Mouse (Mus musculus) kidney, adult 18-20 months (tissue): ENCODE measurements around the gene Phf24.
A peak's percentile ranks its signal among the peaks of the same experiment; 100 is the strongest.

Experiments
- DNase-seq: peaks from one replicate; pipeline ENCODE4 v3.0.0; 2021

Phf24 gene

DNA sequence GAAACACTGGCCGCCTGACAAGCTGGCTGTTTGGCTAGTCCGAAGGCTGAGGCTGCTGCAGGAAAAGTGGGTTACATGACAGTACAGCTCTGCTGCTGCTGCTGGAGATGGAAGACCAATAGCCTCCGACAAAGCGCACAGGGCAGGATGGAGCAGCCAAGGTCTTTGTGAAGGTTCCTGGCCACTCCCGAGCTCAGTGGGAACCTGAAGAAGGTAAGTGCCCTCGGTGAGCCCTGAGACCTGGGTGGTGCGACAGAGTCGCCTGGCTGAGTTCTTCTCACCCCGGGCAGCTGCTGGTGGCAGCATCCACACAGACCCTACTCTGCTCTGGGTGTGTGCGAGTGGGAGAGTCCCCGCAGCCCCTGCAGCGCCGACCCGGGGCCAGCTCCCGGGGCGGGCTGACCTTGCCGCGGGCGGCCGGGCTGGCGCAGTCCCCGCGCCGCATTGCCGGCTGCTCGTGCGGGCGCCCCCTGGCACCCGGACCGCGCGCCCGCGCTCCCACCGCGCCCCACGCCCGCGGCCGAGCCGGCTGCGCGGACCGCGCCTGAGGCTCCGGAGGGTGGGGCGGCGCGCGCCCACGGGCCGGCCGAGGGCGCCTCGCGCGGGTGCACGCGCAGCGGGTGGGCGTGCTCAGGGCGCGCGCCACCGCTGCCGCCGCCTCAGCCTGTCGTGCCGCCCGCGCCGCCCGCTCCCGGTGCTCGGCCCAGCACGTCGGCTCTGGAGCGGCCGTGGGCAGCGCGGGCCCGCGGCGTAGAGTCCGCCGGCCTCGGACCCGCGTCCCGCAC is at the start of gene Phf24:
Phf24 (plus strand) TSS at position 44 of the 785 bp plus-strand sequence.
- peak; percentile 19 for DNase-seq

DNA sequence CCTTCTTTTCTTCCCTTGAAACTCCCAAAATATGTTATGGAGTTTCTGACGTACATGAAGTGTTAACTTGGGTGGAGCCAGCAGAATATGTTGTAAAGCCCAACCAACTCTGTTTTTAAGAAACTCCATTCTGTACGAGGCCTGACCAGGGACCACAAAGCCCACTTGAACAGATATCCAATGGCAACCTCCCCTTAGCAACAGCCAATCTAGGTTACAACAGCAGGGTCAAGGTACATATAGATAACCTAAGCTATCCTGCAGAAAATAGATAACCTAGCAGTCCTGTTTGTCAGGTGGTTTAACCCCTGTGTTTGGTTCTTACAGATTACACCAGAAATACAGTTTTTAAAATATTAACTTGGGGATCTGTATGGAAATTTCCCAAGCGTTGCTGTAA is 49.1 kb upstream of the Phf24 start:
- no peak for DNase-seq

DNA sequence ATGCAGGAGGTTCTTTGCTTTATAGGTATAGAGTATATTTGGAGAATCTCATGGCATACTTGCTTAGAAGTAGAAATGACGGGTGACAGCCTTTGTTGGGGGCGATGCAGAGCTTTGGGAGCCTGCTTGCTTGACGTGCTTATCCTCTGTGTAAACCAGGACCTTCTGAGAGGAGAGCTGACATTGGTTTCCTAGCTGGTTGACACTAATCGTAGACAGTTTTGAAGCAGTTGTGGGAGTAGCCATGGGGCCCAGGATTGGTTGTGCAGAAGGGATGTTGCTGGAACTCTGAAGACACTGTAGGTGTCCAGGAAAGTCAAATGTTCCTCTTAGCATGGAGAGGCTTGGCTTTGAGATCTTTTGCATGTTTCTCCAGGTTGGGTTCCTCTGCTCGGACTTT is 48.3 kb upstream of the Phf24 start:
- DNase-seq: no peak

DNA sequence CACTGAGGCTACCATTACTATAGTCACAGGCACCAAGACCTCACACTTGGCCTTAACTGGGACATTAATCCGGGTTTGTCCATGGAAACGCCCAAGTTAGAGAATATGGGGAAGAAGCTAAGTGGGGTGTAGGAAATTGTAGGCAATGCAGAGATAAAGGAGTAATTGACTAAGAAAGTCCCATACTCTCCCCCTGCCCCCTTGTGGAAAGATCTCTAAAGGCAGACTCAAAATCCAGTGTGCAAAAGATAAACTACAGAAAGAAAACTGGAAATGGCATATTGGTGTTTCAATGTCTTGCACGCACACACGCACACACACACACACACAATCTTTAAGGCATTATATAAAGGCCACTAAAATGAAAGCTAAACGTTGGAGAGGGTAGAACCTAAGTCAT is 45.7 kb upstream of the Phf24 start:
- no peak for DNase-seq

DNA sequence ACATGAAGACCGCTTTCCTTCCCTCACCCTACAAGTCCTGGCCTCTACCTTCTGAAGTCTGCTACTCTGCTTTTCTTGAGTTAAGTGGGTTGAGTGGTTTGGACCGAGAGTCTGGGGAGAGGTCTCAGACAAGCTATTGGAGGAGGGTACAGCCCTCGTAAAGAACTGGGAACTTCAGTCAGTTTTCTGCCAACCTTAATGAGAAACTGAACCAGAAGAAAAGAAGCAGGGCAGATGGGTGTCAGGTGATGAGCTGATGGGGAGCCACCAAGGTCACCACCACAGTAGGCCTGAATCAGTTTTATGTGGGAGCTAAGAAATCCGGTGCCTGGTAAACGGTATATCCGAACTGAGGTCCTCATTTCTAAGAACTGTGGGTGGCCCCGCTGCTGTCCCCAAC is 44.3 kb upstream of the Phf24 start:
- no peak for DNase-seq

DNA sequence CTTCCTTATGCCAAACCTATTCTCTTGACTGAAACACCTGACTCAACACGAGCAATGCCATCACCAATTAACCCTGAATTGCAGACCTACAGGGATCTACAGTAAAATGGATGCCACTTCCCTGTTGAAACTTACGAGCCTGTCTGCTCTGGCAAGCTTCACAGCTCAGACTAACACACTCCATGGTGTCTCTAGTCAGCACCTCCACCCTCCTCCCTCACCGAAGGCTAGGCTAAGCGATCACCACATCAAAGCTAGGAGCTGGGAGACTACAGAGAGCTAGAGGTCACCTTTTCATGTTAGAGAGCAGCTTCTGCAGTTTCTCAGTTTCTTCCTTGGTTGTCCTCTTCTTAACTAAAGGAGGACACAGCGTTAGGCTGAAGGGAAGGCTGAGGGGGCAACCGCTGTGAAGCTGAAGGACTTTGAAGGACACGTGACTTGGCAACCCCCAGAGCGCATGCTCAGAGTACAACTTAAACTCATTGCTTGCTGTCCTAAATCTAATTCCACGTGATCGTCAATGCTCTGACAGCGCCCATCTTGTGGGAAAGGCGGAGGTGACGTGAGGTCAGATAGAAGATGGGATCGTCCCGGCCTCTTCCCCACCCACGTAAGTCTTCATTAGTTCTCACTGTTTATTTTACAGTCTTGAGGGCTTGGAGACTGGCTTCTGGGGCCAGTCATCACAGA is 43.6 kb upstream of the Phf24 start:
- no peak for DNase-seq

DNA sequence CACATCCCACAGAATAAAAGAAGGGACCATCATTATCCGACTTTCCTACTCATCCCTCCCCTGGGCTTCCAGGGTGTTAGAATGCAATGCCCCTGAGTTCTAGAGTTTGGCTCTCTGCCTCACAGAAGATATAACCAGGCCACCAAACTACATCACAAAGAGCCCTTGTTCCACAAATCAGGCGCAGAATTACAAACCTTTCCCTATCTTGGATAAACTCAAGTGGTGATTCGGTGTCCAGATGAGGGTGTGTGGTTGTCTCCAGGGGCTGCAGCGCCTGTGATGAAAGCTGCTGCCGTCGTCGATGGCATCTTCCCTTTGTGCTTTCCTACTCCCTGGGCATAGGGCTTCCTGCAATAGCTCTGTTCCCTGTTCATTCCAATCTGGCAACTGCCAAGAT is 42.3 kb upstream of the Phf24 start, which contains the start of gene Fam205c:
Fam205c (minus strand) TSS at position 101 of the 400 bp plus-strand sequence.
- DNase-seq: no peak

DNA sequence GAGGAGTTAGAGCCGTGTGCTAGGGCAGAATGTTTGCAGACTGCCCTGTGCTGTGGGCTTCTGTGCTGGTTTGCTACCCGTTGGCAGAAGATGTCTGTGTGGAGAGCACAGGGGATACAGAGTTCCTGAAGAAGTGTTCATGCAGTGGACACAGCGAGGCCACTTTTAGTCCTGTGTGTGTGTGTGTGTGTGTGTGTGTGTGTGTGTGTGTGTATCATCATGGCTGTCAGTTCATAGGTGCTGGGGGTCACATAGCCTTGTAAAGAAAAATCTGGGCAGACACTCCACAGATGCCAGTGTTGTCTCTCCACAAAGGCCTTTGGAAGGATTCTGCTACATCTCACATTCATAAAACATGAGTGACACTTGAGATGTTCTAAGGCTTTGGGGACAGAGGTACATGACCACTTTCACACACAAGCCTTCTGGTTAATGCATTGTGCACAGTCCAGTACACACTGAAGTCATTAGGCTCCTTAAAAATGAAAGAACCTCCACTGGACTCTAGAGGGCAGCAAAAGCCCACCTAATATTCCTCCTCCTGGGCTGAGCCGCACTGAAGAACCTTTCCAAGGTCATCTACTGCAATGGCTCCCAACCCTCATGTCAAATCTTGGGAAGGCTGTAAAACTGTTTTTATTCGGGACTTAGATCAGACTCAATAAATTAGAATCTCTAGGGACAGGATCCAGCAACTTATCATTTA is 39.7 kb upstream of the Phf24 start:
- peak; percentile 43 for DNase-seq

DNA sequence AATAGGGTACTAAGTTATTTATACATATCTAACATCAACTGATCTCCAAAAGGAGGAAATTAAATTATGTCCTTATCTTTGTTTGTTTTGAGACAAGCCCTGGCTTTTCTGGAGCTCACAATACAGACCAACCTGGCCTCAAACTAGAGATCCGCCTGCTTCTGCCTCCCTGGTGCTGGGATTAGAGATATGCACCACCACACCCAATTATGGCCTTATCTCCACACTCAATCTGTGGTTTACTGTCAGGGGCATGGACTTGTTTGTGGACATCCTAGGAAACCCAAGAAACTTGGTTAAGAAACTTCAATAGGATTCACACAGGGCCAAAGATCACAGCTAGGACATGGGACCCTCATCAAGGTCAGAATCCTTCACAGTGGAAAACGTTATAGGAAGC is 38.8 kb upstream of the Phf24 start:
- DNase-seq: no peak

DNA sequence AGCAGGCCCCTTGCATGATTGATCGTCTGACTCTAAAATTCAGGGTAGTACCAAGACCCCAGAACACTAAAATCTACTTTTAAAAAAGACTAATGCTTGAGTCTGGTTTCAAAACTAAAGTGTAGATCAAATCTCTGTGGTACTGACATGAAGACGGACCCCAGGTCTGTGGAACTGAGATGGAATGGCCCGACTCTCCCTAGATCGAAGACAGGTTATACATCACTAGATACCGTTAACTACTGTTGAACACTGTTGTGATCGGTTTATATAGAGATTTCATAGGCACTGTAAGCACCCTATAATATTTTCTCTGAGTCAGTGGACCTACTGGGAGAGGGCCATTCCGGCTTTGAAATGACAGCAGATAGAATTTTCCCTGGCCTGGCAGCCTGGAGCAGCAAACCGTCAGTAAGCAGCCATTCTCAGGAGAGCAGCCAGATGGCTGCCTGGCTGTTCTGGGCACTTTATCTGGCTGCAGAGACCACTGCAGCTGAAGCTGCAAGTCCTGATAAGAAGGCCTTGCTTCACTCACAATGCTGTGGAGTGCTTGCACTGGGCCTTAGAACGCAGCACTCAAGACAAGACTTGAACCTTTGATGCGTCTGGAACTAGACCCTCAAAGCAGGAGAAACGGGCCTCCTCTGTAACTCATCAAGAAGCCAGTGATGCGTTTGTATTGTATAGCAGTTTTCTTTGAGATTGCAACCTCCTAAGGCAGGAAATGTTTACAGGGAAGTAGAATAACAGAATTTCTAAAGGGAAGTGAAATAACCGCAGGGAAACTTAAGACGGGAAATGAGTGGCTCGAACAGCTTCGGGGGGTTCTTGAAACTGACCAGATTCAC is 36.4 kb upstream of the Phf24 start:
- DNase-seq: no peak

DNA sequence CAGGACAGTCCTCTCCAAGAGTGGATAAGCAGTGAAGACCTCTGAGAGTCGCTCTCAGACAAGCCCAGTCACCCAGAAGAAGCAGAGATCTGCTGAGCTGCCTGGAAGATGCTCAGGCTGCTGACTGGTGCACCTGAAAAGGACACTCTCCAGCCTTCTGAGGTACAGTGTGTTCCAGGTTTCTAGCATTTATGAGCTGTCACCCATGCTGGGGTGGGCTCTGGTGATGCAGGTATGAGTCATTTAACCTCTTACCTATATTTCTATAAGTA is 35.8 kb upstream of the Phf24 start:
- DNase-seq: no peak

DNA sequence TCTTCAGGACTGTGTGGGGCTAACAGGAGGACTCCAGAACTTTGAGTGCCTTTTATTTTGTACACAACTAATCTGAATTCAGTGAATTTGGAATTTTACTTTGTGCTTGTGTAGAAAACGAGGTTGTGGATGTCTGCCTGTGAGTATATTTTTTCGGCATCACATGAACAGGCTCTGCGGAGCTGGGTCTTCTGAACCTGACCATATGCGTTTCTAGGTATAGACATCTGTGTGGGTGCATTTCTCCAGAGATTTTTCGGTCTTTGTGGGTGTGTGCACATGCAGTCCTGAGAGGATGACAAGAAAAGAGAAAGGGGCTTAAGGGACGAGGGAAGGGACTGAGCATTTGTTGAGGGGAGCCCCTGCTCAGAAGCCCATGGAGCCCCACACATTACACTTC is 29.5 kb upstream of the Phf24 start:
- DNase-seq: no peak

DNA sequence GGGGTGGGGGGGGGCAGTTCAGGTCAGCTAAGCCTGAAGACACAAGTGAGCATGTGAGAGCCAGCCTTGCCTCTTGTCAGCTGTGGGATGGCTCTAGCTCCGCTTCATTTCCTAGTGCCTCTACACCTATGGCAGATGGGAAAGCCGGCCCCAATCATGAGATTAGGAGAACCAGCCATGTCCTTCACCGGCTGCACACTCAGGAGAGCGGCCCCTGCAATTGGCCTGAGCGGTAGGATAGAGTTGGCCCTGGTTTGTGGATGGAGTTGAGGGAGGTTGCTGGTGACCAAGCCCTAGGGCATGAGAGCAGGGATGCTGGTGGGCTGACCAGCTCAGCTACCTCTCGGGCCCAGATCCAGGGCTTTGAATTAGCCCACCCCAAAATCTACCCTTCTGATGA is 27.7 kb upstream of the Phf24 start:
- DNase-seq: no peak

DNA sequence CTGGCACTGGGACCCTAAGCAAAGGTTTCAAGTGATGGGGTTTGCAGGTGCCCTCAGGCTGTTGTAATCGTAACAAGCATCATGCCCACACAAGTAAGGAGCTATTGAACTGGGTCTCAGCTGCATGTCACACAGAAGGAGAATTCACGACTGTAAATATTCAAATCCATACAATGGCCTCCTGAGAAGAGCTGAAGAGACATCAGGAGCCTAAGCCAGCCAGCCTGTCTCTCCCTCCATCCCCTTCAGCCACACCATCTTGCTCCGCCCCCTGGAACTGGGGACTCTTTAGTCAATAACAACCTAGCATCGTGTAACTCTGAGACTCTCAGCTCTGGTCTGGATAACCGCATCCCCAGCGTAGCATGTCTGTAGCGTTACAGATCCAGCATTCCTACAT is 25.3 kb upstream of the Phf24 start:
- no peak for DNase-seq

DNA sequence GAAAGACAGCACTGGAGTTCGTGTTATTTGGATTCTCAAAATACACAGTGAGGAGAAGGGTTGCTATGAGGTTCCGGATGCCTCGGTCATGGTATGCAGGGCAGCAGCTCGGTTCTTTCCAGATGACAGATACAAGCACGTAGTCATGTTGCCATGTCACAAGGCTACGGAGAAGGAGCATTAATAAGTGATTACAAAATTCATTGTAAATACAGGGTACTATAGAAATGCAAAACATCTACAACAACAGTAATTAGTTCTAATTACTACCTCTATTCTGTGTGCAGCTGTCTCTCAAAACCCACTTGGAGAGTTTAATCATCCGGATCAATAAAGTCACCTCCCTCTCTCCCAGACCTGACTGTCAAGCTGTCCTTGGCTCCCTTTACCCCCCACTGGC is 21.3 kb upstream of the Phf24 start:
- no peak for DNase-seq

DNA sequence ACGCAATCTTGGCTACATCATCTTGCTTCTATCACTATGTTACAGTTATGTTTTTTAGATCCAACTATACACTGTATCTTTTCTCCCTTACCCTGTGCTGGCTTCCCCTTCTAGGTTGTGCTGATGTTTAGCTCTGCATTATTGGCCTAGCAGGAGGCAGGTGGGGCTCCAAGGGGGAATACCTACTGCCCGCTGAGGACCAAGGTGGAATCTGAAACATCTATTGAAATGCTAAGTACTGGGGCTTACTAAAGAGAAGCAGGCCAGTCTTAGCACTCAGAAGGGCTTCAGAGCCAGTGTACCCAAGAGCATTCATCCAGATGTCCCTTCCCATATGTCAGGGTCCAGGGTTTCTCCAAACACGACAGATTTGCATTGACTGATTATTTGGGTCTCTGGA is 17.5 kb upstream of the Phf24 start:
- DNase-seq: no peak

DNA sequence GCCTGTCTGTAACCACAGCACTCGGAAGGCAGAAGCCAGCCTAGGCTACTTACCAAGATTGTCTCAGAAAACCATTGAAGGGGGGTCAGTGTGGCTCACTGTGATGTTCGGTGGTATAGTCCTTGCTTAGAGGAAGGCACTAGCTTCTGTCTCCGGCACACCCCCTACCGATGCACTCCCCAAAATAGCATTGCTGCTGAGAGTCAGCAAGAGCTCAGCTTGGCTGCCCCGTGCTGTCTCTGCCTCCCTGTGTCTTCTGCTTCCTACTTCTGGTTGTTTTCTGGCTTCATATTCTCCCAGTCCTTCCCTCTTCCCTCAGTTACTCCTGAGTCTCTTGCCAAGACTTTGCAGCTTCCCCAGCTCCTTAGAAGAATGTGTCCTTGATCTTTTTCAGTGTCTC is 15.6 kb upstream of the Phf24 start:
- no peak for DNase-seq

DNA sequence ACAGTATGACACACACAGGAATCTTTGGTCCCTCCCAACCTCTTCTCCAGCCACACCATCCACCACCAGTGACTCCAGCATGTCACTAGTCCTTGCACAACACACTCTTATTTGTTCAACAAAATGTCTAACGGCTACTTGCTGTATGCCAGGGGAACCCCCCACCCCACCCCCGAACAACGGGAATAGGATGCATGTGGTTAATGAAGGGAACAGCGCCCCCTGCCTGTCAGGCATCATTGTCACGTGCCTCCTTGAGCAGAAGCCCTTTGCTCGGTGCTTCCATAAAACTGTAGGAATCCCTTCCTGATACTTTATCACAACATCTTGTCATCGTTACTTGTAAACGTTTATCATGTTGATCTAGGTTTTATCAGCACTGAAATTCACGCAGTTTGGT is 14.3 kb upstream of the Phf24 start:
- DNase-seq: no peak

DNA sequence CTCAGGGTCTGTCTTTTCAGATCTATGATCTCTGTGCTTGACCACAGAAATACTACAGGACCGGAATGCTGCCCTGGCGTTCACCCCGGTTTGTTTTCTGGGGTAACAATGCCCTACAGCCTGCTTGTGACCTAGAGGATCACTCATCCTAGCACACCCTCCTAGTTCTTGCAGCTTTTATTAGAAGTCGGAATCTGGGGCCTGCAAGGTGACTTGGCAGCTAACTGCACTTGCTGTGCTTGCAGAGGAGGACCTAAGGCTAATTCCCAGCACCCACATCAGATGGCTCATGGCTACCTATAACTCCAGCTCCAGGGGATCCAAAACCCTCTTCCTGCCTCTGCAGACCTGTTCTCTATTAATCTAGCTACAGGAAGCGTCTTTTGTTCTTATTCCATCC is 13.7 kb upstream of the Phf24 start:
- DNase-seq: no peak

DNA sequence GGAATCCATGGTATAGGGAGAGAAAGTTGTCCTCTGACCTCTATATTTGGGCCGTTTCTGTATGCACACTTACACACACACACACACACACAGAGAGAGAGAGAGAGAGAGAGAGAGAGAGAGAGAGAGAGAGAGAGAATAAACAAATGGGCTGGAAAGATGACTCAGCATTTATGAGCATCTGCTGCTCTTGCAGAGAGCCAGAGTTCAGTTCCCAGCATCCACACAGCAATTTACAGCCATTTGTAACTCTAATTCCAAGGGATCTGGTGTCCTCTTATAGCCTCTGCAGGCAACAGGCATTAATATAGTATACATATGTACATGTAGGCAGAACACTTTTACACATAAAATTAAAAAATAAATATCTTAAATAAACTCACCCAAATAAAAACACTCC is 12.5 kb upstream of the Phf24 start:
- DNase-seq: no peak

DNA sequence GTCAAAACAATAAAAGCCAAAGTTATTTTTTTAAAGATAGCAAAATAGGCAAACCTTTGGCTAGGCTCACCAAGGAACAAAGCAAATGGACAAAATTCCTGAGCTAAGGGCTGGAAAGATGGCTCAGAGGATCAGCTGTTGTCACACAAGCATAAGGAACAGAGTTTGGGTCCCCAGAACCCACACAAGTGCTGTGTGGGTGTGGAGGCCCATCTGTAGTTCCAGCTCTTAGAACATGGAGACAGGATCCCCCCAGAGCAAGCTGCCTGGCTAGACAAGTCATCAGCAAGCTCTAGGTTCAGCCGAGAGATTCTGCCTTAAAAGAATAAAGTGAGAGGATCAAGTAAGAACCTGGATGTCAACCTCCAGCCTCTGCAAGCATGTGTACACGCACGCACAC is 11.9 kb upstream of the Phf24 start:
- no peak for DNase-seq

DNA sequence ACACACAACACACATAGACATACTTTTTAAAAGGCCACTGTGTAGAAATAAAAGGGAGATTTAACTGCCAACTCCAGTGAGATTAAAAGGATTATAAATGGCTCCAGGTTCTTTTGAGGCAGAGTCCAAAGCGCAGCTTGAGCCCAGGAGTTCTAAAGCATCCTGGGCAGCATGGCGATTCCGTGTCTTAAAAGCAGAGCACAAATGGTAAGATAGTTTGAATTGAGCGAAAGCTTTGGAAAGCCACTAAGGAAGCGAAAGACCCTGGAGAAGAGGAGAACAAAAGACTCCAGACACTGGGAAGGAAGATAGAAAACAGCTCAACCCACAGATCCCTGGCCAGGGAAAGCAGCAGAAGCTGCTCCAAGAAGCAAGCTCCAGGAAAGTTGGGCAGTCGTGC is 11.5 kb upstream of the Phf24 start:
- no peak for DNase-seq

DNA sequence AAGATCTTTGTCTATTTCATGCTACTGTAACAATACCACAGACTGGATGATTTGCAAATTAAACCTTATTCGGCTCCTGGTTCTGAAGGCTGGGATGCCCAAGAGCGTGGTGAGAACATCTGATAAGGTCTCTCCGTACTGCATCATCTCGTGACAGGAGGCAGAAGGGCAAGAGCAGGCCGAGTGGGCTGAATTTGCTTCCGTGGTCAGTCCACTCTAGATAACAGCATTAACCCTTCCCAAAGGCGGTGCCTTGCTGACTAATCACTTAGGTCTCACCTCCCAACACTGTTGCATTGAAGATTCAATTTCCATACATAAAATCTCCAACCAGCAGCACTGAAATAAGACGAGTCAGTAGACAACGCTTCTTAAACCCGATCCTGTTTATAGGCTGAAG is 3.1 kb upstream of the Phf24 start:
- DNase-seq: no peak
